Mouse (Mus musculus) mature B cell (primary cell): Measurements from ENCODE around the gene 4921507P07Rik.
"Not testable (repeated sequence)": the region's sequence is repeated elsewhere in the genome, so short reads cannot be mapped to it uniquely, and the experiment has no call there.

Experiments
- in situ Hi-C: fragments of 300-500 bp; cut with MboI; formaldehyde crosslinking; loops from 2 replicates; pipeline ENCODE4 v1.14.3; 2019

Gene 4921507P07Rik

DNA sequence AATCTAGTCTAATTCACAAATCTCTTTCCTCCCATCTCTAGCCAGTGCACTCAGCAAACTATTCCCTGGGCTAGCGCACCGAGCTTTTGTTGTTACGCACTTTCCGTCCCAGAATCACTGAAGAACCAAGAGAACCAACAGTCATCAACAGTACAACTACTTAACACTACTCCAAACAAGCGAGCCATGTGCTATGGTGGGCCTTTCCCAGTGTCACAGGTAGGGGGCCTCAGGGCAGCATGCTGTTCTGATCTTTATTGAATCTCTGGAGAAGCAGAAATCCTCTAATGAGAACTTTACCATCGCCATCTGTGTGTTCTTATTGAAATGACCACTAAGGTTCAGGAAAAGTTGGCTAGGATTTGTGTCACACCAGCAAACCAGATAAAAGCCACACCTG lies 38.9 kb downstream of the 4921507P07Rik start:
- in situ Hi-C loops = no loop called here

DNA sequence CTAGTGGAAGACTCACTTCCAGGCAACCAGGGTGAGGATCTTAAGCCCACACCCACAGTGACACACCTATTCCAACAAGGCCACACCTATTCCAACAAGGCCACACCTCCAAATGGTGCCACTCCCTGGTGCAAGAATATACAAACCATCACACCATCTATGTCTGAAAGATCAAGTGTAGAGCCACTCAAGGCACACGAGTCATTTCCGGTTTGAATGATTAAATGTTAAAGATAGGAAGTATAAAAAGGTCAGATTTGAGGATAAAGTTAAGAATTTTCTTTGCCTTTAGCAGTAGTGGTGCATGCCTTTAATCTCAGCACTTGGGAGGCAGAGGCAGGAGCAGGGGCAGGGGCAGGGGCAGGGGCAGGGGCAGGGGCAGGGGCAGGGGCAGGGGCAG lies 42.2 kb downstream of the 4921507P07Rik start:
- in situ Hi-C loops = not testable (repeated sequence)

DNA sequence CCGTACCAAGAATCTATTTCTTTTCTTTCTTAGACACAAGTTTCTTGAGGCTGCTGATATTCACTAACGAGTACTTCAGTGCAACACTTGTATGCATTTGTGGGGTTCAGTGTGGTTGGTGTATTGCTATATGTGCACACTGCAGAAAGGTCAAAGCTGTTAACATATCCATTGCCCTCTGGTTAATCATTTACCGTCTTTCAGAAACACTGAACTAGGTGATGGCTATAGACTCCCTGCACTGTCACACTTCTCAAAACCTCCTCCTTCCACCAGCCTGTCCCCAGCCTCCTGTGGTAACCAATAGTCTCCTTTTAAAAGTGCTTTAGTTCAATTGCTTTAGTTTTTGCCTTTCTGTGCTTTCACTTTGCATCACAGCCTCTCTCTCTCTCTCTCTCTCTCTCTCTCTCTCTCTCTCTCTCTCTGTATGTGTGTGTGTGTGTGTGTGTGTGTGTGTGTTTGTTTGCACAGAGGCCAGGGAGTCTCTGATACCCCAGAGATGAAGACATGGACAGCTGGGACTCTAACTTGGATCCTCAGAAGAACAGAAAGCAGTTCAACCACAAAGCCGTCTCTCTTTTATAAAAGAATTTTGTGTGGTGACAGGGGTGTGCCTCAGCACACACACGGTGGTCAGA lies 43.4 kb downstream of the 4921507P07Rik start:
- in situ Hi-C loops = no loop called here

DNA sequence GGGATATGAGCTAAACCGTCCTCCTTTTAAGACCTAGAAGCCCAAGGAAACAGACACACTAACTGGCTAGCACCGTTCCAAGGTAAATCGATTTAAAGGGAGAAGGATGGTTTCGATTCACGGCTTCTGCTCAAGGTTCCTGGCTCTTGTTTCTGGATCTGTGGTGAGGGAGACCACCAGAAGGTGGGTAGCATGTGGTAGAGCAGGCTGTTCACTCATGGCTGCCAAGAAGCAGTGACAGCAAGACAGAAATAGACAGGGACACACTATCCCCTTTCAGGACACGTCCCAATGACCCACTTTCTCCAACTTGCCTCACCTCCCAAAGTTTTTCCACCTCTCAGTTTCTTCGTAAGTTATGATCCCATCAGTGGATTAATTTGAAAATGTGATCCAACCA lies 46.6 kb downstream of the 4921507P07Rik start:
- in situ Hi-C loops = no loop called here

DNA sequence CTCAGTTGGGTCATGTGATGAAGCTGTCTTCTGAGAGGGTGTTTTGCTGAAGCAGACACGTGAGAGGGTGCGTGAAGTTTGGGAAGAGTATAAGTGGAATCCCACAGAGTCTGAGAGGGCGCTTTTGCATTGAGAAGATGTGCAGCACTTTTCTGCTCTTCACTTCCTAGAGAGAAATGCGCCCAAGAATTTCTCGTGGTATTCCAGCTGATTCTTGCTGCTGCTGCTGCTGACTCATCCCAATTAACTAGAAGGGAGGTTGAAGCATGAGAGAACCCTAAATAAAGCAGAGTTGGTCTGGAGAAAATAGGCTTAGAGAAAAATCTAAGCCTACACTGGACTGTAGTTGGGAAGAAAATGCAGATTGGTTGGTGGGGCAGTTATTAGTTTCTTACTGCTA lies 47.4 kb downstream of the 4921507P07Rik start:
- in situ Hi-C loops = no loop called here

DNA sequence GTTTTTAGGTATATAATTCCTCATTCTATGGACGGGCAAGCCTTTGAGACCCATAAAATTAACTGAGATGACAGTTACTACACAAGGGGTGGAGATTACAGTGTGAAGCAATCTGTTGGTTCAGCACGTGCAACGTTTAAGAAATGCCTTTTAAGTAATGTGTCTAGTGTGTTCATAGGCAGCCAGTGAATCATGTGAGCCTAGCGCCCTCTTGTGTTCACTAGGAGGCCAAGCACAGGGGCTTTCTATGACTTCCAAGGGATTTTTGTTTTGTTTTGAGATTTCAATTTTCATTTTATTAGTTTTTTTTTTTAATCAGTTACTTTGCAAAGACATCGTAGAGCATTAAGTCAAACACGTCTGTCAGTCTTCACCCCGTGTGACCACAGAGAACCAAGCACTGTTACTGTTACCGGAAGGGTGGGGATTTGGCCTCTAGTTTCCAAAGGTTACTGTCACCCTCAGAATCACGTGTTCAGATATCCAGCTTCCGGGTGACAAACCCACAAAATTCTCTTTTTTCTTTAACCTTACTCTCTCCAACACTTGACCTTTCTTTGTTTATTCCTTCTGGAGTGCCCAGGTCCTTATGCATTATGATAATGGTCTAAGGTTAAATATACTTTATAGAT lies 50.9 kb downstream of the 4921507P07Rik start:
- in situ Hi-C loops = no loop called here

DNA sequence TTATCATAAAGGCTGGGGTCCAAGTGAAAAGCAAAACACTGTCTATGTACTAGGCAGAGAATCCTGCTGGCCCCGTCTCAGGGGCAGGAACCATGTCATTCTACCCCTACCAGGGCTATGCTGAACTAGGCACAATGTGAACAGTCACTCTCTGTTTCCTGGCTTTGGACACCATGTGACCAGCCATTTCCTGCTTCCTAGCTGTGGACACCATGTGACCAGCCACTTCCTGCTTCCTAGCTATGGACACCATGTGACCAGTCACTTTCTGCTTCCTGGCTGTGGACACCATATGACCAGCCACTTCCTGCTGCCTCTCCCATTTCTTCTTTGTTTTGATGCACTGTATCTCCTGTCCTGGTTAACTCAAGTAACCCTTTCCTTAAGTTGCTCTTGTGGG lies 53.9 kb downstream of the 4921507P07Rik start:
- in situ Hi-C loops = no loop called here

DNA sequence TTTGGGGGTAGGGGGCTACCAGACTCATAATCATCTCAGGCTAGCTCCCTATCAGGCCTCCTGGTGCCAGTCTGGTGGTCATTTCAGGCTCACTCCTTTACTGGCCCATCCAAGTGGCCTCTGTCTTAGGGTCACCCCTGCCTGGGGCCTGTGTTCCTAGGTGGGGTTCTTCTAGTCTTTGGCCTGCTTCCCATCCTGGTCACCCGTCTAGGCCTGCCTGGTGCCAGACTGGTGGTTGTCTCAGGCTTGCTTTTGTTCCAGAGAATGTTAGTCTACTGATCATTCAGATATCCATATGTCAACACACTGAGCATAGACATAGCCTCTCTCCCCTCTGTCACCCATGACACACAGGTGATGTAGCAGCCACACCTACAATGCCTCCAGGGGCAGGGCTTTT lies 56.8 kb downstream of the 4921507P07Rik start:
- in situ Hi-C loops = no loop called here

DNA sequence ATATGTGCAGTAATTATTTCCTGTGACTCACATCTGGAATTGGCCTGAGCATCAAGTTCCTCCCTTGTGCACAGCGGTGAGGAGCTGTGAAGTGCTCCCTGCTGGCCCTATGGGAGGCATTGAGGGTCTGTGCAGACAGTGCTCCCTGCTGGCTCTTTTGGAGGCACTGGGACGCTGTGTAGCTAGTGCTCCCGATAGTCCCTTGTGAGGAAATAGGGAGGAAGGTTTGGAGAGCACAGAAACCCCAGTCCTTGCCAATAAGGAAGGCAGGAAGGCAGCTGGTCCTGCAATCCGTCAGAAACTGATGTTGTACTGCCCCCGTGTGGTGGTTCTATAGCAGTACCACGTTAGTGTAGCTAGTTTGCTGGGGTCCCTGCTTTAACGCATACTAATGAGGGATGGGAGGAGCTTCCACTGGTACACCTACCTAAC lies 60.0 kb downstream of the 4921507P07Rik start:
- in situ Hi-C loops = no loop called here

DNA sequence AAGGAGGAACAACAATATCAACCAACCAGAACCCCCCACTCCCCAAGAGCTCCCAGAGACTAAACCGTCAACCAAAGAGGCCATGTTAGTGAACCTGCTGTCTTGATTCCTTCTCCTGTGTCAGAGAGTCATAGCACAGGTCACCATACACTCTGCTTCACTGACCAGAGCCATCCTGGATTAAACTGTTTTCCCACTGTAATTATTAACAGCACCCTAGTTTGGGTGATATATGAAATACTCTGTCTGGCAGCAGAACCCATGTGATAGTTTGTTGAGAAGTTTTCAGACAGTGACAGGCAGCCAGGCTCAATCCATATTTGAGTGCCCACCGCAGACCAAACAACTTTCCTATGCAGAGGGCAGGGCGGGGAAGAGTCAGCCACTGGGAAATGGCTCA lies 61.1 kb downstream of the 4921507P07Rik start:
- in situ Hi-C loops = no loop called here

DNA sequence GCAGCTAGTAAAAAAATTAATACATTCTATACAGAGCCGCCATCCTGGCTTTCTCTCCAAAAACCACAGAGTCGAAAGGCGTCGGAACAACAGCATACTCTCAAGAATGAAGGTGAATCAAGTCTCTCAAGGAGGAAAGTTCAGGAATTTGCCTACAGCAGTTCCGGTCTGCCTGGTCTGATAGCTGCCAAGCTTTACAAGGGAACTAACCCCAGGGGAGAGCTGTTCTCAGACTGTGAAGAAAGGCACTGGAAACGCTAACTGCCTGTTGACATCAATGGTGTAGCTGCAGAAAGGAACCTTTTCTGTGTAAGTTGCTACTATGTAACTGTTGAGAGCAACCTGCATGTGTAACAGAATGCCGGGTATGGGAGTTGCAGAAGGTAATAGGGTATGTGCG lies 64.5 kb downstream of the 4921507P07Rik start:
- in situ Hi-C loops = no loop called here

DNA sequence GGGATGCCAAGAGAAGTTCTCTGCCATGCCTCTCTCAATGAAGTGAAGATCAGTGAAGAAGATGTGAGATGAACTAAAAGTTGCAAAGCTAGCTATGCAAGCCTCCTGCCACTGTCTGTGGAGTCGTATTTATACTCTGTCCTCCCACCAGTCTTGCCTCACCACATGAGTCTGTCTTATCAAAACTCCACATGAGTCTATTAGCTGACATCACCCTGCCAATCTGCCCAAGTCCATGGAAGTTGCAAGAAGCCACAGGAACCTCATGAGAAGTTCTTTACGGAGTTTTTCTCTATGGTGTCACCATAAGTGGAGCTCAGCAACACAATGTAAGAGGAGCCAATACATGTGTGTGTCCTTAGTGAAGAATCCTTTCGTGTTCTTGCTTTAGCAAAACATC lies 65.4 kb downstream of the 4921507P07Rik start:
- in situ Hi-C loops = no loop called here

DNA sequence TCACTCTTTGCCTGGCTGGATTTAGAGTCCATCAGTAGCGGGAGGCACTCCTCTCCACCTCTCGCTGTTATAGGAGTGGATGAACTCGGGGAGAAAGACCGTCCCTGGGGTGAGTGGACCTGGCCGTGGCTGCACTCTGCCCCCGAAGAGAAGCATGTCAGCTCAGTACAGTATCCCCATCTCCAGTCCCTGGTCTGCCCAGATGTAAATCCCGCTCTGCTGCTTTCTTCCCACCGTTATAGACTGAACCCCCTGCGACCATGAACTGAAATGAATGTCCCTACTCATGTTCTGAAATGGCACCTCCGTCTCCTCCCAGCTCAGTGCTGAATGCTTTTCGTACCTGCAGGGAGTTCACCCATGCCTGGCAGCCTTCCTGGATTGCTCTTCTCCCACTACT lies 67.2 kb downstream of the 4921507P07Rik start:
- in situ Hi-C loops = no loop called here

DNA sequence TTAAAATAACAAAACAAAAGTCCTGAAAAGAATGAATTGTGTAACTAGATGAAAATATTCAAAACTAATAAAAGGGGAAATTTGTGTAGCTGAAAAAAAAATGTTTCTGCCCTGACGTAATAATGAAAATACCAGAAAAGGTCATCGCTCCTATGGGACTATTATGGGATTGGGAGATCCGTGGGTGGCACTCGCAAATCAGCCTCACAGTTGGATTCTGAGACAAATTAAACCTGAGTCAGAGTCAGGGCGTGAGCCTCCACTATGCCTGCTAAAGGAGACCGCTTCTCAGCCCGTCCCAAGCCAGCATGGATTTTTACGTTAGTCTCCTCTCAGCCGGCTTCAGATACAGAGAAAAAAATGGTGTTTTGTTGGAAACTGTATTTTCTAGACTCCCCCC lies 69.0 kb downstream of the 4921507P07Rik start:
- in situ Hi-C loops = no loop called here

DNA sequence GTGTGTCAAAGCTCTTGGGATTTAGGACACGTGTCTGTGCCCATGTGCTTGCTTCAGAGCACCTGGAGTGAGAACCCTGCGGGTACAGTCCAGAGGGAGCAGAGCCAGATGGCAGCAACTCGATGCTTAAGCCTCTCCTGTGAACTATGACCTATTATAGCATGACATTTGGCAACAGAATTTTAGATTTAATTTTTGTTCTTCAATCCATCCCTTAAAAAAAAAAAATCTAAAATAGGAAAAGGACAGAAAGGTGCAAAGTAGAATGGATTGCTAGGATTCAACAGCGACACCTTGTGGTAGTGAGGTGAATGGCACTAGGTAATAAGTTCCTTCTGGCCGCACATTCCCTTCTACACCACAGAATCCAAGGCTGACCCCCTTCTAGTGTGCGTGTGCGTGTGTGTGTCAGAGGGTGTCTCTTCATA lies 69.8 kb downstream of the 4921507P07Rik start:
- in situ Hi-C loops = no loop called here

DNA sequence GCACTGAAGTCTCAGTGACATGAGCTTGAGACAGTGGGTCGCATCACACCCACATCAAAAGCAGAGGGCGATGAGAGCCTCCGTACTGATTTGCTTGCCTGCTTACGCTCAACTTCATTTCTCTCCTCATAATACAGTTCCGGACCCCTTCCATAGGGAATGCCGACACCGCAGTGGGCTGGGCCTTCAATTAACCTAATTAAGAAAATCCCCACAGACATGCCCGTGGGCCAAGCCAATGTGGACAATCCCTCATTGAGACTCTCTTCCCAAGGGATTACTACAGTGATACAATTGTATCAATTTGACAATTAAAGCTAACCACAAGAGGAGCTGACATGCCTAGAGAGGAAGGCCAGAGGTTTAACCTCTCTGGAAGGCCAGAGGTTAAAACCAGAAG lies 70.6 kb downstream of the 4921507P07Rik start:
- in situ Hi-C loops = no loop called here

DNA sequence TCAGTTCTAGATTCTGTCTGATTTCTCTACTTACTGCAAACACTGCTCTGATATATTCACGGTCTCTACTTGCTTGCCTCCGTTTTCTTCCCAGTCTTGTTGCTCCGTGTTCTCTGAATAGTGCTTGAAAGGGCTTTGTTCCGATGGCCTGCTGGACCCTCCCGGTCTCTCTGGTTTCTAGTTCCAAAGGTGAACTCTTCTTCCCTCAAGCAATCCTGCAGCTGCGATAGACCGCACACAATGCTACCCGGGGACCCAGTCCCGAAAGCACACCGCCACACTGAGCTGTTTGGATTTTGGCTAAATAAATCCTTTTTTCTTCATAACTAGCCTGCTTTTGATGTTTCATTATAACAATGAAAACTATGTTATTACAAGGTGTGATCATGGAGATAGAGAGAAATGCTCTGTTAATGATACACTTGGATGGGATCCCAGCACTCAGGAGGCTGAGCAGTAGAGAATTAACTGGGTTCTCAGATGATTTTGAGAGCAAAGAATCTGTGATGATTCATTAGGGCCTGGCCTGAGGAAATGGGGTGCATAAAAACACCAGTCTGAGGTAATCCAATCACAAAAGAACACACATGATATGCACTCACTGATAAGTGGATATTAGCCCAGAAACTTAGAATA lies 72.1 kb downstream of the 4921507P07Rik start:
- in situ Hi-C loops = loop anchor here (5.0 kb wide), 1 partner anchor 207 kb away; no protein-coding TSS in a partner anchor
